Mouse (Mus musculus): ENCODE data around the gene Olfr836. TPM values are rescaled to one million over a fixed set of nuclear protein-coding genes. Genes with fewer than 3 reads are reported as not detected.
"Not testable (repeated sequence)": the region's sequence is repeated elsewhere in the genome, so short reads cannot be mapped to it uniquely, and the experiment has no call there.

The Olfr836 gene
- not detected in 2 replicates for polyA plus RNA-seq (2016; fragmentation: Nextera tagmentation; extraction: Ambion mirVana)

GRCm38 (mm10) chr9:19120082-19120481 is at the start of gene Olfr836:
Olfr836 (plus strand) TSS chr9:19120382.
- H3K27me3 ChIP-seq: no peaks in the 10 kb centered on the region
- no peak for ATAC-seq (ENCODE audit: insufficient number of reproducible peaks, insufficient read depth, low FRiP score, low TSS enrichment)
- no peak within 1 kb of the TSS for H3K4me2 ChIP-seq (replicated peaks)
- no peaks in the 10 kb centered on the region for H3K4me1 ChIP-seq
- no peaks in the 10 kb centered on the region for H3K9me3 ChIP-seq
- H3K27ac ChIP-seq: no peak within 1 kb of the TSS
- no peaks in the 10 kb centered on the region for H3K36me3 ChIP-seq
- no peak within 1 kb of the TSS for H3K4me3 ChIP-seq
- no peak within 1 kb of the TSS for H3K9ac ChIP-seq

GRCm38 (mm10) chr9:19084986-19085385 is 35.2 kb upstream of the Olfr836 start:
- Histone ChIP-seq H3K9ac (no peak overlapping the region), H3K4me3 (no peak overlapping the region), H3K4me2 (replicated peaks) (no peak overlapping the region), H3K9me3 (no peaks in the 10 kb centered on the region), H3K36me3 (no peaks in the 10 kb centered on the region), H3K4me1 (no peaks in the 10 kb centered on the region), H3K27me3 (no peaks in the 10 kb centered on the region), H3K27ac (no peak overlapping the region)
- ATAC-seq (ENCODE audit: insufficient number of reproducible peaks, insufficient read depth, low FRiP score, low TSS enrichment): no peak
- WGBS: 36% methylated on average over 3 of the region's 3 CpGs

DNA sequence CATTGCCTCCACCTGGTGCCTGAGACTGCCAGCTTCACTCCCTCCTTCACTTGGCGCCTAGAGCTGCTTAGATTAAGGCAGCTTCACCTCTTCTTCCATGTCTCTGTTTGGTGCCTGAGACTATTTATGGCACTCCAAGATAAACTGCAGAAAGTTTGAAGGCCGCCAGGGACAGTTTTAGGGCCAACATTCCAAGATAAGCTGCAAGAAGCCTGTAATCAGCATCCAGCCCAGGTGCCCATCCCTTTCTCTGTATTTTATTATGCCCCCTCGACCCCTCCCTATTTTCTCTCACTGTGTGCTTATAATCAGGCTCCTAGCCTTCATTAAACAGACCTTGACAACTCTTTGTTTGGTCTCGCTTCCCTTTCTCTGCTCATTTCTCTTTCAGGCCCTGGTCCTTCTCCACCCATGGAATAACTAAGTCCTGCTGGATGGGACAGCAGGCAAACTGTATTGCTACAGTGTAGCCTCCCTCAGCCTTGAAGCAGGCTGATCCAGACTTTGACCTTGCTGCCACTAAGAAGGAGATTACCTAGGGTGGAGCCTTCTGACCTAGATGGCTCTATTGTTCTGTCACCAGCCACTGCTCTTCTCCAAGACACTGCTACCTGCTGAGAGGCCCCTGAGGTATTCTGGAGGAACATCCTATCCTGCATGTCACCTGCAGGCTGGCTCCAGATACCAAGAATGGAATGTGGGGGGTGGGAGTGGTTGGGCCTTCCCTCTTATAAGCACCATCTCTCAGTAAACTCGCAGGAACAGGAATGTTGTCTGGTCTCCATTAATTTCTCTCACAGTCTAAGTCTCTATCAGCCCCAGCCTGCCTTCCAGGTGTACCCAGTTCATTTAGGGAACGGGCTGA is 27.1 kb upstream of the Olfr836 start:
- H3K36me3 ChIP-seq; H3K9ac ChIP-seq; H3K27ac ChIP-seq; H3K27me3 ChIP-seq; H3K4me1 ChIP-seq; H3K4me3 ChIP-seq; H3K9me3 ChIP-seq; ATAC-seq (ENCODE audit: insufficient number of reproducible peaks, insufficient read depth, low FRiP score, low TSS enrichment); H3K4me2 ChIP-seq (replicated peaks): not testable (repeated sequence)
- WGBS: 61% methylated on average over 6 of the region's 6 CpGs

DNA sequence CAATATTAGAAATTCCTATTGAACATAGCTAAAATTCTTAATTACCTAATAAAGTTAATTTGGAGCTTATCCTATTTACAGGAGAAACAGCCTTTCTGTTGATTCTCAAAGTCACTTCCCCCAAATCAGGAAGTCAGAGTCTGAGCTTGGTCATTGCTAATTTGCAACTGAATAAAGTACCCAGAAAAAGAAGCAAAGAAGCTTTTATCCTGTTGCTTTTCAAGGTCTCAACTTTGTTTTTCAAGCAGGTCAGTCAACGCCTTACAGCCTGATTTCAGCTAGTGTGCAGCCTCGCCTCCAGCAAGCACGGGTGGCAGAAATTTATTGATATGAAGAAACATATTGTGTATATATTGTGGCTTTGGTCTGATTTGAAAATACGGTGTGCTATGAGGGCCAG is 22.9 kb upstream of the Olfr836 start:
- H3K36me3 ChIP-seq: no peaks in the 10 kb centered on the region
- no peak overlapping the region for H3K4me2 ChIP-seq (replicated peaks)
- ATAC-seq (ENCODE audit: insufficient number of reproducible peaks, insufficient read depth, low FRiP score, low TSS enrichment): no peak
- WGBS: 90% methylated on average over 4 of the region's 4 CpGs
- no peak overlapping the region for H3K9ac ChIP-seq
- no peaks in the 10 kb centered on the region for H3K4me1 ChIP-seq
- no peak overlapping the region for H3K27ac ChIP-seq
- H3K9me3 ChIP-seq: no peaks in the 10 kb centered on the region
- H3K27me3 ChIP-seq: no peaks in the 10 kb centered on the region
- no peak overlapping the region for H3K4me3 ChIP-seq

GRCm38 (mm10) chr9:19136017-19136416 is 15.8 kb downstream of the Olfr836 start, which contains the start of gene Olfr837:
Olfr837 (plus strand) TSS chr9:19136317.
- no peak within 1 kb of the TSS for H3K9ac ChIP-seq
- H3K36me3 ChIP-seq: no peaks in the 10 kb centered on the region
- H3K4me2 ChIP-seq (replicated peaks): no peak within 1 kb of the TSS
- WGBS: 76% methylated on average over 1 of the region's 1 CpGs
- no peaks in the 10 kb centered on the region for H3K27me3 ChIP-seq
- H3K4me3 ChIP-seq: no peak within 1 kb of the TSS
- no peaks in the 10 kb centered on the region for H3K9me3 ChIP-seq
- no peak within 1 kb of the TSS for H3K27ac ChIP-seq
- no peak for ATAC-seq (ENCODE audit: insufficient number of reproducible peaks, insufficient read depth, low FRiP score, low TSS enrichment)
- no peaks in the 10 kb centered on the region for H3K4me1 ChIP-seq

Other genes starting within 250 kb of the Olfr836 start
- gene Olfr830, start 245.7 kb upstream of the Olfr836 start, polyA plus RNA-seq (2016; fragmentation: Nextera tagmentation; extraction: Ambion mirVana): not detected in 2 replicates
- not detected in 2 replicates for gene Olfr832, start 183.3 kb upstream of the Olfr836 start, polyA plus RNA-seq (2016; fragmentation: Nextera tagmentation; extraction: Ambion mirVana)
- gene Olfr834, start 132.4 kb upstream of the Olfr836 start, polyA plus RNA-seq (2016; fragmentation: Nextera tagmentation; extraction: Ambion mirVana): not detected in 2 replicates
- not detected in 2 replicates for gene Olfr835, start 87.6 kb upstream of the Olfr836 start, polyA plus RNA-seq (2016; fragmentation: Nextera tagmentation; extraction: Ambion mirVana)
- gene Olfr837, start 15.9 kb downstream of the Olfr836 start, polyA plus RNA-seq (2016; fragmentation: Nextera tagmentation; extraction: Ambion mirVana): not detected in 2 replicates
- 0.03 TPM in 1 of 2 replicates, not detected in the other for gene Olfr839-ps1, start 56.9 kb downstream of the Olfr836 start, polyA plus RNA-seq (2016; fragmentation: Nextera tagmentation; extraction: Ambion mirVana)
- gene Olfr843, start 131.6 kb downstream of the Olfr836 start, polyA plus RNA-seq (2016; fragmentation: Nextera tagmentation; extraction: Ambion mirVana): not detected in 2 replicates
- gene Olfr844, start 196.0 kb downstream of the Olfr836 start, polyA plus RNA-seq (2016; fragmentation: Nextera tagmentation; extraction: Ambion mirVana): not detected in 2 replicates
- not detected in 2 replicates for gene Olfr845, start 216.1 kb downstream of the Olfr836 start, polyA plus RNA-seq (2016; fragmentation: Nextera tagmentation; extraction: Ambion mirVana)
- not detected in 2 replicates for gene Olfr846, start 243.6 kb downstream of the Olfr836 start, polyA plus RNA-seq (2016; fragmentation: Nextera tagmentation; extraction: Ambion mirVana)